Mouse (Mus musculus): ENCODE measurements around the gene Rasa3. TPM values are rescaled to one million over a fixed set of nuclear protein-coding genes. Genes with fewer than 3 reads are reported as not detected.
A peak's percentile ranks its signal among the peaks of the same experiment; 100 is the strongest.

The Rasa3 gene
- 36.0 and 37.4 TPM in 2 replicates for polyA plus RNA-seq (2015; fragmentation: Nextera tagmentation; extraction: Ambion mirVana)

DNA sequence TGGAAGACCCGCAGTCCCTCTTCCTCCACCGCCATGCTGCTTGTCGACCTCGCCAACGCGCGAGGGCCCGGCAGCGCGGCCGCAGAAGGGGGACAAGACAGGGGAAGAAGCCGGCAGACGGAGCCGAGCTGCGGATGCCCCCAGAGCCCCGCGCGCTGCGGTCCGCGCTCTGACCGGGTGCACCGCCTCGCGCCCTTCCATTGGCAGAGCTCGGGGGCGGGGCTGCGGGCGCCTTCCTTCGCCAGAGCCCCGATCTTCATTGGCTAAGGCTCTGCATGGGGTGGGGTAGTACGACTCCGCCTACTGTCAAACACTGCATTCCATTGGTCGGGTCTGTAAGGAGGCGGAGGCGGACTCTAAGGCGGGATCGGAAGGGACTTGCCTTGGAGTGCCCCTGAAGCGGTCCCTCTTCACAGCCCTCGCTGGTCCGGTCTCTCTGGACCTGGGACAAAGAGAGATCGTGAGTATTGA, at the start of gene Rasa3:
TSS of gene Rasa3 (minus strand) at position 191 of the 471 bp plus-strand sequence.
- H3K4me2 ChIP-seq (replicated peaks) = peak within 1 kb of the TSS; percentile 73
- WGBS = under 1% methylated on average over 40 of the region's 42 CpGs
- ATAC-seq (ENCODE audit: insufficient number of reproducible peaks, low FRiP score, low TSS enrichment, low read depth) = peak; percentile 98
- peak within 1 kb of the TSS; percentile 43 for H3K9ac ChIP-seq
- peak within 1 kb of the TSS; percentile 82 for H3K27ac ChIP-seq (replicated peaks)
- peaks cover 38% of the 10 kb centered on the region for H3K4me1 ChIP-seq
- H3K27me3 ChIP-seq = peaks cover 6% of the 10 kb centered on the region; the same call in 1 of the 2 replicates
- H3K36me3 ChIP-seq = no peaks in the 10 kb centered on the region
- H3K9me3 ChIP-seq (replicated peaks) = no peaks in the 10 kb centered on the region
- peak within 1 kb of the TSS; percentile 76 for H3K4me3 ChIP-seq (replicated peaks)

DNA sequence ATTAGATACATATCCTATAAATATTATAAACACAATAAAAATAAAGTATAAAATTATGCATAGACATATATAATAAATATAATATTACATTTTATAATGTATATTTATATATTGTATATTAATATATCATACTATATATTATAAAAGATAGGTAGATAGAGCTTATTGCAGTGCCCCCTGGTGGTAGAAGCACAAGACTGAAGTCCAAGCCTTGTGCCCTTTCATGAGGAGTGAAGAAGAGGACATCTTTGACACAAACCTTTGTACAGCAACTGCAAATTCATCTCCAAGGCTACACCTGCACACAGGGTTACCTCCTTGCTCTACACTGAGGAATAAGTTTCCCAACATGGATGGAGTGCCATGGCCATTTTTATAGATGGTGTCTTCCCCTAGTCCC, 48.3 kb upstream of the Rasa3 start:
- Histone ChIP-seq H3K9me3 (replicated peaks) (no peaks in the 10 kb centered on the region), H3K27ac (replicated peaks) (no peak overlapping the region), H3K36me3 (no peaks in the 10 kb centered on the region), H3K4me1 (no peaks in the 10 kb centered on the region), H3K9ac (no peak overlapping the region), H3K4me3 (replicated peaks) (no peak overlapping the region), H3K4me2 (replicated peaks) (no peak overlapping the region), H3K27me3 (no peaks in the 10 kb centered on the region)
- no peak for ATAC-seq (ENCODE audit: insufficient number of reproducible peaks, low FRiP score, low TSS enrichment, low read depth)

GRCm38 (mm10) chr8:13718980-13719379, 41.6 kb upstream of the Rasa3 start:
- H3K4me1 ChIP-seq = no peaks in the 10 kb centered on the region
- WGBS = 86% methylated on average over 8 of the region's 8 CpGs
- no peaks in the 10 kb centered on the region for H3K9me3 ChIP-seq (replicated peaks)
- no peak overlapping the region for H3K4me3 ChIP-seq (replicated peaks)
- H3K9ac ChIP-seq = no peak overlapping the region
- H3K27me3 ChIP-seq = no peaks in the 10 kb centered on the region
- no peak overlapping the region for H3K27ac ChIP-seq (replicated peaks)
- no peaks in the 10 kb centered on the region for H3K36me3 ChIP-seq
- ATAC-seq (ENCODE audit: insufficient number of reproducible peaks, low FRiP score, low TSS enrichment, low read depth) = no peak
- no peak overlapping the region for H3K4me2 ChIP-seq (replicated peaks)

DNA sequence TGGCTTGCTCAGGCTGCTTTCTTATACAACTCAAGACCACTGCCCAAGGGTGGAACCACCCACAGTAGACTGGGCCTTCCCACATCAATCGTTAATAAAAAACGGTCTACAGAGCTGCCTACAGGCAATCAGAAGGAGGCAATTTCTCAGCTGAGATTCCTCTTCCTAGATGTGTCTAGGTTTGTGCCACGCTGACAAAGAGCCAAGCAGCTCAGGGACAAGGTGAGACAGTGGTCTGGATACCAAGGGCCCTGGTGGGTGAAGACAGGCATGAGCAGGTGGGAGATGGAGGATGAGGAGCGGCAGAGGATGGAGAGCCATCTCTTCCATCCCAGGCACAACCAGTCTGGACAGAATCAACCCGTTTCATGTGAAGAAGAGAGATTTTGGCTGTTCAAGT, 31.1 kb upstream of the Rasa3 start:
- Histone ChIP-seq H3K4me2 (replicated peaks) (no peak overlapping the region), H3K9me3 (replicated peaks) (no peaks in the 10 kb centered on the region), H3K27ac (replicated peaks) (no peak overlapping the region), H3K36me3 (no peaks in the 10 kb centered on the region), H3K27me3 (no peaks in the 10 kb centered on the region), H3K4me3 (replicated peaks) (no peak overlapping the region), H3K9ac (no peak overlapping the region), H3K4me1 (peaks cover 5% of the 10 kb centered on the region; the same call in 1 of the 2 replicates)
- WGBS = 87% methylated on average over 5 of the region's 5 CpGs
- no peak for ATAC-seq (ENCODE audit: insufficient number of reproducible peaks, low FRiP score, low TSS enrichment, low read depth)

DNA sequence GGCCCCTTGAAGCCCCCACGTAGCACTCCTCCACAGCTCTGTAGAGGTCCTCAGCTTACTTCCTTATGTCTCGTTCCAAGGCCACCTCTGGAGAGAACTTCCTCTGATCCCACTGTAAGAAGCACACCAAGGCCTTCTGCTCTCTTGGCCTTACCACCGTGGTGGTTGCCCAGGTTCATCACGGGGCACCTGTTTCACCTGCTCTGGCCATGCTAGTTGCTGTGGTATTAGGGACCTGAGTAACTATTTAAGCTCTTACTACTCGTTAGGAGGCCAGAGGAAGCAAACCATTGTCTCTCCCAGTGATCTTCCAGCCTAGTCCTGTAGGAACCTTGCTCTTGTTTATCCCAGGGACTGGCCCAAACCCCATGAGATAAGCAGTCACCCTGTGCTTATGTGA, 29.5 kb upstream of the Rasa3 start:
- Histone ChIP-seq H3K36me3 (no peaks in the 10 kb centered on the region), H3K9me3 (replicated peaks) (no peaks in the 10 kb centered on the region), H3K27me3 (no peaks in the 10 kb centered on the region), H3K4me1 (peaks cover 5% of the 10 kb centered on the region; the same call in 1 of the 2 replicates), H3K9ac (no peak overlapping the region), H3K27ac (replicated peaks) (no peak overlapping the region), H3K4me3 (replicated peaks) (no peak overlapping the region), H3K4me2 (replicated peaks) (no peak overlapping the region)
- no peak for ATAC-seq (ENCODE audit: insufficient number of reproducible peaks, low FRiP score, low TSS enrichment, low read depth)
- 79% methylated on average over 5 of the region's 5 CpGs for WGBS

- ATAC-seq (ENCODE audit: insufficient number of reproducible peaks, low FRiP score, low TSS enrichment, low read depth) = peak; percentile 80; the same call in 1 of the 2 replicates
- H3K27ac ChIP-seq (replicated peaks) = no peak within 1 kb of the TSS
- no peaks in the 10 kb centered on the region for H3K36me3 ChIP-seq
- H3K4me1 ChIP-seq = peaks cover 5% of the 10 kb centered on the region; the same call in 1 of the 2 replicates
- no peaks in the 10 kb centered on the region for H3K27me3 ChIP-seq
- H3K9ac ChIP-seq = no peak within 1 kb of the TSS
- 11% methylated on average over 5 of the region's 5 CpGs for WGBS
- no peaks in the 10 kb centered on the region for H3K9me3 ChIP-seq (replicated peaks)
- H3K4me2 ChIP-seq (replicated peaks) = no peak within 1 kb of the TSS
- H3K4me3 ChIP-seq (replicated peaks) = no peak within 1 kb of the TSS
These were observed 28.3 kb upstream of the Rasa3 start, which contains the start of gene Cfap97d2 for GRCm38 (mm10) chr8:13705668-13706067. Cfap97d2 (plus strand) TSS chr8:13705889.

DNA sequence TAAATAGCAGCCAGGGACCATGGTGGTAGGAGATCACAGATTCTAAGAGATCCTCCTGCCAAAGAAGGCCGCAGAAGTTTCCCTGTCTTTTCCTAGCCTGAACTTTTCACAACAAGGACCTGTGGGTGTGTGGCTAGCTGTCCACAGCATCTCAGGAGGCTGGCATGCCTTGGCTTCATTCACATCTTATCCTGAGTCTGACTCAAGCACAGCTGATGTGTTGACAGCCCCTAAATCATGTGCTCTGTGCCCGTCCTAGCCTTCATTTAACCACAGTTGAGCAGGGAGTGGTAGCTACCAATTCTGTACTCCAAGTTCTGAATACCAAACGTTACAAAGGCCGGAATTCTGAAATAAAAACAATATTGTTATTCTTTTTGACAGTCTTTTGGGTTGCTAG, 26.9 kb upstream of the Rasa3 start:
- Histone ChIP-seq H3K4me3 (replicated peaks) (no peak overlapping the region), H3K27me3 (no peaks in the 10 kb centered on the region), H3K4me2 (replicated peaks) (no peak overlapping the region), H3K4me1 (peaks cover 5% of the 10 kb centered on the region; the same call in 1 of the 2 replicates), H3K9me3 (replicated peaks) (no peaks in the 10 kb centered on the region), H3K9ac (no peak overlapping the region), H3K27ac (replicated peaks) (no peak overlapping the region), H3K36me3 (no peaks in the 10 kb centered on the region)
- WGBS = 82% methylated on average over 4 of the region's 4 CpGs
- ATAC-seq (ENCODE audit: insufficient number of reproducible peaks, low FRiP score, low TSS enrichment, low read depth) = no peak

- Histone ChIP-seq H3K4me1 (peaks cover 5% of the 10 kb centered on the region; the same call in 1 of the 2 replicates), H3K4me3 (replicated peaks) (no peak overlapping the region), H3K9me3 (replicated peaks) (no peaks in the 10 kb centered on the region), H3K9ac (no peak overlapping the region), H3K4me2 (replicated peaks) (no peak overlapping the region), H3K27ac (replicated peaks) (no peak overlapping the region), H3K27me3 (no peaks in the 10 kb centered on the region), H3K36me3 (no peaks in the 10 kb centered on the region)
- no peak for ATAC-seq (ENCODE audit: insufficient number of reproducible peaks, low FRiP score, low TSS enrichment, low read depth)
- 93% methylated on average over 6 of the region's 6 CpGs for WGBS
These were observed 26.4 kb upstream of the Rasa3 start for GRCm38 (mm10) chr8:13703756-13704155.

GRCm38 (mm10) chr8:13702755-13703154, 25.4 kb upstream of the Rasa3 start:
- Histone ChIP-seq H3K27ac (replicated peaks) (no peak overlapping the region), H3K9ac (no peak overlapping the region), H3K36me3 (no peaks in the 10 kb centered on the region), H3K4me2 (replicated peaks) (no peak overlapping the region), H3K4me3 (replicated peaks) (no peak overlapping the region), H3K27me3 (no peaks in the 10 kb centered on the region), H3K4me1 (peaks cover 5% of the 10 kb centered on the region; the same call in 1 of the 2 replicates), H3K9me3 (replicated peaks) (no peaks in the 10 kb centered on the region)
- no peak for ATAC-seq (ENCODE audit: insufficient number of reproducible peaks, low FRiP score, low TSS enrichment, low read depth)
- WGBS = 54% methylated on average over 4 of the region's 4 CpGs

DNA sequence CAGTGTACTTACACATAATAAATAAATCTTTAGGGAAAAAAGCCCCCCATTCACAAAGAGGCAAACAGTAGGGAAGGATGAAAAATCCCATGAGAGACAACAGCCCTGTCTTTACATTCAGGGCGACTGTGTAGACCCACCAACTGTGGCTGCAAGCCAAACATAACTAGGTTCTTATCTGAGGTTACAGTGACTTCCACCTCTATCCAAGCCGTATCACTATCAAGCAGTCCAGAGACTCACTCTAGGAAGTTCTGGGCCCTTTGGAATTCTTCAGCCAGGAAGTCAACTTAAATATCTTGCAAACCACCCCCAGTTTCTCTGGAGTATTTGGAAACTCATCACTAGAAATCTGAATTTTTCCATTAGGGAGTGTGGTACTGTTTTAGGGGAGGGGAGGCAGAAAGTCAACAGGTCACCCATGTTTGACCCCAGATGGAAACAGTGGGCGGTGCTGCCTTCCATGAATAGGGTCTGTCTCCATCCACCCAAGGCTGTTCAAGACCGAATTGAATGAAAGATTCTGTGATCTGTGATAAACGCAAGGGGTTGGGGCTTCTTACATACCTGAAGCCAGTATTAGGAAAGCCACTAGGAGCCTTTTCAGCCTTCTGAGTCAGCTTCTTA, 22.0 kb upstream of the Rasa3 start:
- H3K4me3 ChIP-seq (replicated peaks) = no peak overlapping the region
- no peaks in the 10 kb centered on the region for H3K4me1 ChIP-seq
- no peak overlapping the region for H3K4me2 ChIP-seq (replicated peaks)
- ATAC-seq (ENCODE audit: insufficient number of reproducible peaks, low FRiP score, low TSS enrichment, low read depth) = no peak
- WGBS = 76% methylated on average over 5 of the region's 5 CpGs
- no peaks in the 10 kb centered on the region for H3K27me3 ChIP-seq
- no peak overlapping the region for H3K27ac ChIP-seq (replicated peaks)
- no peaks in the 10 kb centered on the region for H3K9me3 ChIP-seq (replicated peaks)
- H3K9ac ChIP-seq = no peak overlapping the region
- H3K36me3 ChIP-seq = no peaks in the 10 kb centered on the region

- Histone ChIP-seq H3K36me3 (no peaks in the 10 kb centered on the region), H3K4me1 (no peaks in the 10 kb centered on the region), H3K27me3 (no peaks in the 10 kb centered on the region), H3K4me2 (replicated peaks) (no peak overlapping the region), H3K9ac (no peak overlapping the region), H3K27ac (replicated peaks) (no peak overlapping the region), H3K9me3 (replicated peaks) (no peaks in the 10 kb centered on the region), H3K4me3 (replicated peaks) (no peak overlapping the region)
- no peak for ATAC-seq (ENCODE audit: insufficient number of reproducible peaks, low FRiP score, low TSS enrichment, low read depth)
- WGBS = 66% methylated on average over 3 of the region's 3 CpGs
These were observed 20.9 kb upstream of the Rasa3 start for GRCm38 (mm10) chr8:13698281-13698680.

- ATAC-seq (ENCODE audit: insufficient number of reproducible peaks, low FRiP score, low TSS enrichment, low read depth) = no peak
- 79% methylated on average over 8 of the region's 8 CpGs for WGBS
- H3K27me3 ChIP-seq = no peaks in the 10 kb centered on the region
- no peak overlapping the region for H3K27ac ChIP-seq (replicated peaks)
- H3K4me2 ChIP-seq (replicated peaks) = no peak overlapping the region
- no peak overlapping the region for H3K9ac ChIP-seq
- H3K9me3 ChIP-seq (replicated peaks) = no peaks in the 10 kb centered on the region
- H3K36me3 ChIP-seq = no peaks in the 10 kb centered on the region
- H3K4me1 ChIP-seq = no peaks in the 10 kb centered on the region
- H3K4me3 ChIP-seq (replicated peaks) = no peak overlapping the region
These were observed 20.3 kb upstream of the Rasa3 start for GRCm38 (mm10) chr8:13697681-13698080.
